Mouse (Mus musculus) CH12.LX (cell line): ENCODE measurements around the gene Vps37b.

Source experiments
- CHD1 ChIP-seq: IDR thresholded peaks from 2 replicates; pipeline ENCODE4 v1.6.1; 2012; ENCODE audit warnings: low read depth, low read length, improper control_type of control experiment, inconsistent platforms
- CTCF ChIP-seq, 2 experiments: IDR thresholded peaks in 1 of 2; conservative IDR thresholded peaks in 1 of 2; 2 replicates each; pipeline ENCODE4 v1.5.1; 2011 to 2012; ENCODE audit warnings: low read depth in 2 of 2, low read length in 2 of 2, improper control_type of control experiment in 1 of 2, inconsistent platforms in 1 of 2, mild to moderate bottlenecking in 1 of 2, moderate library complexity in 1 of 2
- GABPA ChIP-seq: IDR thresholded peaks from 2 replicates; pipeline ENCODE4 v1.6.1; 2012; ENCODE audit warnings: low read depth, low read length, improper control_type of control experiment, inconsistent platforms; ENCODE audit not compliant: insufficient replicate concordance
- MAX ChIP-seq: IDR thresholded peaks from 2 replicates; pipeline ENCODE4 v1.6.1; 2011; ENCODE audit warnings: low read length, improper control_type of control experiment
- MAZ ChIP-seq: IDR thresholded peaks from 2 replicates; pipeline ENCODE4 v1.6.1; 2012; ENCODE audit warnings: low read depth, mild to moderate bottlenecking, inconsistent platforms, low read length, improper control_type of control experiment, moderate library complexity
- PAX5 ChIP-seq: IDR thresholded peaks from 2 replicates; pipeline ENCODE4 v1.6.1; 2012; ENCODE audit warnings: low read length, inconsistent platforms, mixed read lengths
- POLR2A ChIP-seq: IDR thresholded peaks from 2 replicates; pipeline ENCODE4 v1.6.1; 2011; ENCODE audit warnings: low read depth, mild to moderate bottlenecking, improper control_type of control experiment, low read length
- SIN3A ChIP-seq: IDR thresholded peaks from 2 replicates; pipeline ENCODE4 v1.6.1; 2012; ENCODE audit warnings: low read length, improper control_type of control experiment, inconsistent platforms
- ZMIZ1 ChIP-seq: IDR thresholded peaks from 2 replicates; pipeline ENCODE4 v1.6.1; 2012; ENCODE audit warnings: low read depth, mild to moderate bottlenecking, inconsistent platforms, low read length, improper control_type of control experiment
- ZNF384 ChIP-seq: IDR thresholded peaks from 2 replicates; pipeline ENCODE4 v1.6.1; 2012; ENCODE audit warnings: low read depth, low read length, improper control_type of control experiment, inconsistent platforms

DNA sequence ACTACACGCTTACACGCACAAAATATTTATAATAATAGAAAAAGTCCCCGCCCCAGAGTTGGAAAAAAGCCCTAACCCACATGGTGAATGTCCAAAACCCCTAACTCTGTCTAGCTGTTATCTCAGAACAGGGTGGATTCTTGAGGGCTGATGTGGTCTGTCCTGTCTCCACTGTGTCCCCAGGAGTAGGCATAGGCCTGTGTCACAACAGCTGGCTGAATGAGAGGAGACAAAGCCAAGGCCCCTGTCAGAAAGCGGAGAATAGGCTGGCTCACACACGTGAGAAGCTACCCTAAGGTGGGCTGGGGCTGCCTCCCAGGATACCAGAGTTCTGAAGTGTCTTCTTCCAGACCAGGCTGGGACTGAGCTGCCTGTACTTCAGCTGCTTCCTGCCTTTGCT, 53.9 kb downstream of the Vps37b start:
- TF ChIP-seq MAX (no peak), CTCF (conservative IDR thresholded peaks at IDR 0.05 in 1 of 2, IDR thresholded peaks at IDR 0.05 in 1 of 2; ENCODE audit: low read depth in 2 of 2, low read length in 2 of 2) (no peak), MAZ (no peak), PAX5 (no peak), POLR2A (no peak), ZNF384 (no peak), CHD1 (no peak), SIN3A (no peak), GABPA (no peak), ZMIZ1 (no peak)
